Mouse (Mus musculus) liver, embryonic 16.5 days (tissue): Measurements from ENCODE around the gene Slc25a39. TPM values are rescaled to one million over a fixed set of nuclear protein-coding genes. Genes with fewer than 3 reads are reported as not detected.
A peak's percentile ranks its signal among the peaks of the same experiment; 100 is the strongest.

Experiments
- ATAC-seq: fragments of 200-750 bp; cut with Nextera tagmentation; 2 replicates; pipeline ENCODE4 v1.8.0; 2017; ENCODE audit warnings: low read depth, mild to moderate bottlenecking, moderate number of reproducible peaks, moderate library complexity
- H3K27ac ChIP-seq: fragments of 300-500 bp; sonication (generic); 2 replicates; pipeline ENCODE4 v1.5.1; 2014; ENCODE audit warnings: mild to moderate bottlenecking, low read length
- H3K27me3 ChIP-seq: fragments of 300-500 bp; sonication (generic); 2 replicates; pipeline ENCODE4 v1.6.1; 2014; ENCODE audit warnings: low read depth, low read length, mixed read lengths; ENCODE audit not compliant: control insufficient read depth, insufficient read depth
- H3K36me3 ChIP-seq: fragments of 300-500 bp; sonication (generic); 2 replicates; pipeline ENCODE4 v1.6.1; 2014; ENCODE audit warnings: mild to moderate bottlenecking; ENCODE audit not compliant: control insufficient read depth, insufficient read depth
- H3K4me1 ChIP-seq: fragments of 300-500 bp; sonication (generic); 2 replicates; pipeline ENCODE4 v1.6.1; 2014; ENCODE audit warnings: low read depth, low read length, mixed read lengths; ENCODE audit not compliant: control insufficient read depth
- H3K4me2 ChIP-seq: fragments of 300-500 bp; sonication (generic); 2 replicates; pipeline ENCODE4 v1.6.1; 2014; ENCODE audit warnings: low read depth, low read length, mixed read lengths
- H3K4me3 ChIP-seq: fragments of 300-500 bp; sonication (generic); 2 replicates; pipeline ENCODE4 v1.5.1; 2014; ENCODE audit warnings: low read depth, mild to moderate bottlenecking, low read length
- H3K9ac ChIP-seq: fragments of 300-500 bp; sonication (generic); 2 replicates; pipeline ENCODE4 v1.6.1; 2014; ENCODE audit warnings: low read depth, low read length
- H3K9me3 ChIP-seq: fragments of 300-500 bp; sonication (generic); replicated peaks from 2 replicates; pipeline ENCODE4 v1.6.1; 2016; ENCODE audit warnings: low read length; ENCODE audit not compliant: control insufficient read depth
- WGBS: fragments of 180-500 bp; shearing (Covaris S2); extraction: QIAGEN DNeasy Blood & Tissue Kit; methylation state at CpG from one replicate; pipeline ENCODE4 v1.1.7; 2014; ENCODE audit not compliant: insufficient replicate concordance; 5-methylcytosine and 5-hydroxymethylcytosine counted together
- polyA plus RNA-seq: library from polyadenylated mRNA; unstranded; fragments of >200 nt; fragmentation: Nextera tagmentation; extraction: Ambion mirVana; gene quantifications from 2 replicates; pipeline ENCODE4 v1.2.1, GENCODE M21; 2015

Gene Slc25a39
- polyA plus RNA-seq, 1 experiment from 2014 or later: 500 TPM

DNA sequence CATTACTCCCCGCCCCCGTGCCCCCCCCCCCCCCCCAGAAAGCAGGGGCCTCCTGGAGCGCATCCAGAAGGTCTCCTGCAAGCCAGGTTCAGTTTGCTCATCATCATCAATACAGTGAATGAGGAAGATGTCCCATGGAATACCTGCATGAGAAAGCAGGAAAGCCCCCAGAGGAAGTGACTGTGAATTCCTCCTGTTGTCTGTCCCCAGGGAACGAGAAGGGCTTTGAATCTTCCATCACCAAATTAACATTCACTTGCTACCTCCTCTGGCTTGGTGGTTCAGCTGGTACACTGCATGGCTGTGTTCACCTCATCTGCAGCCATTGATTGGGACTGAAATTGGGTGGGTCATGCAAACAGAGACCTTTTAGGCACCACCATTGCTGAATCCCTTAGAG lies 22.7 kb downstream of the Slc25a39 start:
- Histone ChIP-seq H3K36me3 (no peaks in the 10 kb centered on the region), H3K9me3 (no peaks in the 10 kb centered on the region), H3K4me2 (no peak overlapping the region), H3K4me3 (no peak overlapping the region), H3K27ac (no peak overlapping the region), H3K9ac (no peak overlapping the region), H3K27me3 (peaks cover 18% of the 10 kb centered on the region), H3K4me1 (peaks cover 34% of the 10 kb centered on the region)
- WGBS: 37% methylated on average over 4 of the region's 4 CpGs
- ATAC-seq: no peak

DNA sequence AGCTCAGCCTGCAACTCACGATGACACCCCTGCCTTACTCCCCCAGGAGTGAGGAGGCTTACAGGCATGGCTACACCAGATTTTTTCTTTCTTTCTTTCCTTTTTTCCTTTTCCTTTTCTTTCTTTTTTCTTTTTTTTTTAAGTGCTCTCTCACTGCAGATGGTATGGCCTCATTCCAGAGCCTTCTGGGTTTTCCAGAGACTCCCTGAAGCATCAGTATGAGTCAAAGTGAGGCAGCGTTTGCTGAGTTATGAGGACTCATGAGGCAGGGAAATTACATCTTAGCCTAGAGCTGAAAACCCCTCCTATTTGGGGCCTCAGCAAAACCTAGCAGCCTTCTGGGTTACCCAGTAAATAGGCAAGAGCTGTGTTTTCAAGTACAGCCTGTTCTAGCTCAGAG lies 23.3 kb downstream of the Slc25a39 start:
- Histone ChIP-seq H3K27ac (no peak overlapping the region), H3K4me1 (peaks cover 34% of the 10 kb centered on the region), H3K36me3 (no peaks in the 10 kb centered on the region), H3K27me3 (peaks cover 18% of the 10 kb centered on the region), H3K4me2 (no peak overlapping the region), H3K4me3 (no peak overlapping the region), H3K9ac (no peak overlapping the region), H3K9me3 (no peaks in the 10 kb centered on the region)
- no peak for ATAC-seq
- WGBS: 51% methylated on average over 2 of the region's 2 CpGs

DNA sequence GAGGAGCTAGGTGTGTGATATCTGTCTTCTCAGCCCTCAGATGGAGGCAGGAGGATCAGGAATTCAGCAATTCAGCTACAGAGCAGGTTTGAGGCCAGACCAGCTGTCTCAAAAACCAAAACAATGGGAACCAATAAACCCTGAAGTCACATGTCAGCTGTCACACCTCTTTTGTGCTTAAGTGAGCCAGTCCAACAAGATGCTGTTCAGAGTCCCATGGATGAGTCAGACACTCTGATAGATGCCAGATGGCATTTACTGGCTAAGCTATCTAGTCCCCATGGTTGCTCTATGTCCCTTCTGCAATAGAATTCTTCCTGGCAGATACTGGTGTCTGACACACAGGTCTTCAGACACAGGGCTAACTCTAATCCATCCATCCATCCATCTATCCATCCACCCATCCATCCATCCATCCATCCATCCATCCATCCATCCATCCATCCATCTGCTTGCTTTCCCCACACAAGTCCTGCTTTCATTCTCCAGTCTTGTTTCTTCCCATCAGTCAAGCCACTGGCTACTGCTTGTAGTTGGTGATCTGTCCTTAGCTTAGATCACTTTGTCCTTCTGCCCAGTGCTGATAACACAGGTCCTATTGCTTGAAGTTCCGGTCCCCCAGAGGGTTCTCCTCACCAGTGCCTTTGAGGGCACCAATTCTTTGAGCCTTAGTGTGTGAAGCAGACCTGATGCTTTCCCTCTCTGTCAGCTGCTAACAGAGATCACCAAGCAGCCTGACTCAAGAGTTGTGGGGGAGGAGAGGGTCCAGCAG lies 24.2 kb downstream of the Slc25a39 start:
- H3K36me3 ChIP-seq: no peaks in the 10 kb centered on the region
- peaks cover 18% of the 10 kb centered on the region for H3K27me3 ChIP-seq
- H3K9ac ChIP-seq: peak overlapping the region; percentile 25; the same call in 1 of the 2 replicates

GRCm38 (mm10) chr11:102382794-102383193 lies 25.0 kb downstream of the Slc25a39 start:
- Histone ChIP-seq H3K4me2 (no peak overlapping the region; the same call in 1 of the 2 replicates), H3K4me3 (no peak overlapping the region), H3K4me1 (peaks cover 37% of the 10 kb centered on the region), H3K27ac (no peak overlapping the region; the same call in 1 of the 2 replicates), H3K36me3 (no peaks in the 10 kb centered on the region), H3K9ac (no peak overlapping the region), H3K9me3 (no peaks in the 10 kb centered on the region; the same call in 1 of the 2 replicates), H3K27me3 (peaks cover 18% of the 10 kb centered on the region)
- WGBS: 55% methylated on average over 3 of the region's 3 CpGs
- ATAC-seq: no peak

More for the DNA sequence above, 24.2 kb downstream of the Slc25a39 start:
- H3K9me3 ChIP-seq: no peaks in the 10 kb centered on the region; the same call in 1 of the 2 replicates
- WGBS: 43% methylated on average over 1 of the region's 1 CpGs
- peak overlapping the region; percentile 6; the same call in 1 of the 2 replicates for H3K27ac ChIP-seq
- ATAC-seq: peak; percentile 50
- peaks cover 34% of the 10 kb centered on the region for H3K4me1 ChIP-seq
- no peak overlapping the region; the same call in 1 of the 2 replicates for H3K4me2 ChIP-seq
- H3K4me3 ChIP-seq: no peak overlapping the region

- no peak overlapping the region for H3K4me3 ChIP-seq
Observed at GRCm38 (mm10) chr11:102381341-102382100, 26.2 kb downstream of the Slc25a39 start.

DNA sequence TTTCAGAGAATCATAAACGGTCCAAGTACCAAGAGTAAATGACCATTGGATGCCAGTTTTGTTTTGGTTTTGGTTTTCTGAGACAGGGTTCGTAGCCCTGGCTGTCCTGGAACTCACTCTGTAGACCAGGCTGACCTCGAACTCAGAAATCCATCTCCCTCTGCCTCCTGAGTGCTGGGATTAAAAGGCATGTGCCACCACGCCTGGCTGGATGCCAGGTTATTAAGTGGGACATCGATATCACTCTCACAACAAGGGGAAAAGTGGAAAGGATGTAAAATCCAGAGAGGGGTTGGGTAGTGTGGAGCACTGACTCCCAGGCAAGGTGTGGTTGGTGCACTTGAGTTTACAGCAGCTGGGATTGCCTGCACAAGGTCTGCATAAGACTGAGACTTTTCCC lies 27.7 kb downstream of the Slc25a39 start:
- Histone ChIP-seq H3K27ac (no peak overlapping the region), H3K4me2 (no peak overlapping the region), H3K4me1 (peaks cover 54% of the 10 kb centered on the region), H3K9ac (no peak overlapping the region), H3K27me3 (peaks cover 2% of the 10 kb centered on the region; the same call in 1 of the 2 replicates), H3K9me3 (no peaks in the 10 kb centered on the region; the same call in 1 of the 2 replicates), H3K36me3 (no peaks in the 10 kb centered on the region), H3K4me3 (no peak overlapping the region)
- 65% methylated on average over 5 of the region's 5 CpGs for WGBS
- no peak for ATAC-seq

More at GRCm38 (mm10) chr11:102381341-102382100, 26.2 kb downstream of the Slc25a39 start:
- H3K36me3 ChIP-seq: no peaks in the 10 kb centered on the region
- H3K9ac ChIP-seq: peak overlapping the region; percentile 8; the same call in 1 of the 2 replicates
- H3K27me3 ChIP-seq: peaks cover 15% of the 10 kb centered on the region
- peak overlapping the region; percentile 64 for H3K27ac ChIP-seq
- H3K4me2 ChIP-seq: 0 out of 2 replicates have a peak overlapping the region, but pooled peaks have one; percentile 6
- H3K9me3 ChIP-seq: no peaks in the 10 kb centered on the region; the same call in 1 of the 2 replicates
- peak; percentile 57 for ATAC-seq
- WGBS: 39% methylated on average over 4 of the region's 4 CpGs
- peaks cover 48% of the 10 kb centered on the region for H3K4me1 ChIP-seq

DNA sequence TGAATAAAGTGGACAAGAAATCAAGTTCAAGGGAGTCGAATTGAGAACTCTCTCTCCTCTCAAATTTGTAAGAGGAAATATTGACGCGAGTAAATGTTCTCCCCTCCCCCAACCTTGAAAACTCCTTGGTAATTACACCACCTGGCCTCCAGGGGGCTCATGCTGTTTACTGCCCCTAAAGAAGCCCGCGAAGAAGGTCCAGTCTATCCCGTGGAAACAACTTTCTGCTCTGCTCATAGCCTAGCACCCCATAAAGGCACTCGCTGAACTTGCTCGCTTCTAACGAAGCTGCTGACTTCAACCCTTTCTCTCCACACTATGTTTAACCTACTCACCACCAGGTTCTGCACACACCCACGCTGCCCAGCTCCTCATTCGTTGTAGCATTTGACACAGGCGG lies 30.6 kb downstream of the Slc25a39 start:
- Histone ChIP-seq H3K9ac (peak overlapping the region; percentile 76), H3K27me3 (no peaks in the 10 kb centered on the region), H3K27ac (peak overlapping the region; percentile 97), H3K4me1 (peaks cover 67% of the 10 kb centered on the region), H3K9me3 (no peaks in the 10 kb centered on the region; the same call in 1 of the 2 replicates), H3K4me3 (peak overlapping the region; percentile 7; the same call in 1 of the 2 replicates), H3K4me2 (peak overlapping the region; percentile 87), H3K36me3 (no peaks in the 10 kb centered on the region)
- 60% methylated on average over 12 of the region's 12 CpGs for WGBS
- no peak for ATAC-seq

DNA sequence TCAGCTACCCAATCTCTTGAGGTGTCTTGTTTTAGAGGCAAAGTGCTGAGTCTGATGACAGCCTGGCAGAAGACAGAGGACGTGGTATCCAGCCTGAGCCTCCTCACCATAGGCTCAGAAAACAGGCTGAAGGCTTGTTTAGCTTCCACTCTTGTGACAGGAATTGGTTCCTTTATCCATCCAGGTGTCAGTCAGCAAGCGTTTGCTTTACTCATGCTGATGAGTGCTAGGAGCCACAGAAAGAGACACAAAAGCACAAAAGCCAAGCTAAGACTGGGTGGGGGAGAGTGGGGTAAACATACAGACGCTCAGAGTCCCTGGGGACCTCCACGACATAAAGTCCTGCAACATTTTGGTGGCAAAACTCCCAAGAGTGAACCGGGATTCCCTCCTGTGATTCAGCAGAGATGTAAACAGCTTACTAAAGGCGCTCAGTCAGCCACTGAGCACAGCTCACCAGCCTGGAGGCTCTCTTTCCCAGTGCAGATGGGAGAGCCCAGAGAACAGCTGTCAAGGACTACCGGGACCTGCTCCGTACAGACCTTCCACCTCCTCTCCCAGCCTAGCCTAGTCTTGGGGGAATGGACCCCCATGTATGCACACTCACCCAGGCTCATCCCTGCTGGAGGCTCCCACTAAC lies 31.4 kb downstream of the Slc25a39 start:
- peak overlapping the region; percentile 76 for H3K9ac ChIP-seq
- ATAC-seq: peak; percentile 14

More for the DNA sequence above, 31.4 kb downstream of the Slc25a39 start:
- no peaks in the 10 kb centered on the region for H3K27me3 ChIP-seq
- peak overlapping the region; percentile 97 for H3K27ac ChIP-seq
- peak overlapping the region; percentile 87 for H3K4me2 ChIP-seq
- peaks cover 62% of the 10 kb centered on the region for H3K4me1 ChIP-seq
- no peaks in the 10 kb centered on the region; the same call in 1 of the 2 replicates for H3K9me3 ChIP-seq
- H3K36me3 ChIP-seq: no peaks in the 10 kb centered on the region
- peak overlapping the region; percentile 60 for H3K4me3 ChIP-seq
- WGBS: 18% methylated on average over 8 of the region's 8 CpGs
